Mouse (Mus musculus) neutrophil, adult 5-6 weeks (primary cell): ENCODE results near the gene Shank2. TPM values are rescaled to one million over a fixed set of nuclear protein-coding genes. Genes with fewer than 3 reads are reported as not detected.

Experiments
- ATAC-seq: fragments of 151-379, 151-347 bp; 2 replicates; pipeline ENCODE4 v1.8.0; 2017; ENCODE audit warnings: mild to moderate bottlenecking, moderate TSS enrichment; ENCODE audit not compliant: insufficient number of reproducible peaks, poor library complexity, low FRiP score, severe bottlenecking; ENCODE audit errors: extremely low read depth
- total RNA-seq: library from RNA; stranded (forward); fragments of 200-1000 nt; gene quantifications from 2 replicates; pipeline ENCODE4 v1.2.3, GENCODE M21; 2017

Shank2 gene
- total RNA-seq, 1 experiment from 2014 or later, result not detected

- ATAC-seq, result no peak
These were observed 468.9 kb downstream of the Shank2 start, which contains the start of gene Cttn for GRCm38 (mm10) chr7:144470545-144471059. TSS of gene Cttn (minus strand) at chr7:144471009.

- ATAC-seq, result no peak
These were observed 469.4 kb downstream of the Shank2 start for GRCm38 (mm10) chr7:144471103-144471502.

DNA sequence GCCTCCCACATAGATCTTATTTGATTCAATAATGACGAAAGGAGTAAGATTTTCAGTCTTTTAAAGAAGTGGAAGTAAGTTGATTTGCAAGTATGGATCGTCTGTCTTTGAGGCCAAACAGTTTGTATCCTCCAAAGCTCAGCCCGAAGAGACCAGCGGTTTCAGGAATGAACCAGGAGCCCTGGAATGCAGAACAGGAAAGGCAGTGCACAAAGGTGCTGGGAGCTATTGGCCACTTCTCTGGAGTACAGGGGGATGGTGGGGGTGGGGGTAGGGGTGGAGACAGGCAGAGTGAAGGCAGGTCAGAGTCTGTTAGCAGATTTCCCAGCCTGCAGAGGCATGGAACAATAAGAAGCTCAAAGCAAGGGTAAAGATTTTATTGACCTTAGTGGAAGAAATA, 471.8 kb downstream of the Shank2 start:
- ATAC-seq, result no peak

Other genes with a start within 250 kb of the Shank2 start
- 27.0 and 36.1 TPM in 2 replicates for gene Osbpl5, start 244.9 kb upstream of the Shank2 start, total RNA-seq
- gene Mrgprg, start 234.9 kb upstream of the Shank2 start, total RNA-seq, result not detected in 2 replicates
- gene Mrgpre, start 217.4 kb upstream of the Shank2 start, total RNA-seq, result 2.7 and 3.8 TPM in 2 replicates
- gene Nadsyn1, start 179.1 kb upstream of the Shank2 start, total RNA-seq, result 14.5 and 21.8 TPM in 2 replicates
- gene Dhcr7, start 178.8 kb upstream of the Shank2 start, total RNA-seq, result 6.9 and 10.1 TPM in 2 replicates
- gene Gm498, start 135.1 kb upstream of the Shank2 start, total RNA-seq, result not detected in 2 replicates